Mouse (Mus musculus) cerebellum, adult 8-10 months (tissue): ENCODE measurements around the gene Vmn1r20.
"Not testable (repeated sequence)": the region's sequence is repeated elsewhere in the genome, so short reads cannot be mapped to it uniquely, and the experiment has no call there.

ENCODE experiments used
- DNase-seq: peaks from one replicate; pipeline ENCODE4 v3.0.0; 2022

Vmn1r20 gene

DNA sequence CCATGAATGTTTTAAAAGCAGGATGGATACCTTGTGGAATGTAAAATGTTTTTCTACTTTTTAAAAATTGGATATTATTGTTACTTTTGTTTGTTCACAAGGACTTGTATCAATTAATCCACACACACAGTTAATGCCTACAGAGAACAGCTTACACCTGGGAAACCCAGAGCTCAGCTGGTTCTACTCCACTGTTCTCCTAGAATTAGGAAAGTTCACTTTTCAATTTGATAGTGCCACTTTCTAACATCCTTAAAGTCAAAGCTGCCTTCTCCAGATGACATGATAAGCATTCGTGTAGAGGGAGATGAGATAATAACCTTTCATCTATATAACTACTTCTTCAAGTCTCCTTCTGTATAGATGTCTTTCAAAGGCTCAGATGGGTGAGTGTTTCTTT lies at the start of gene Vmn1r20:
TSS of gene Vmn1r20 (plus strand) at position 301 of the 400 bp plus-strand sequence.
- no peak for DNase-seq

DNA sequence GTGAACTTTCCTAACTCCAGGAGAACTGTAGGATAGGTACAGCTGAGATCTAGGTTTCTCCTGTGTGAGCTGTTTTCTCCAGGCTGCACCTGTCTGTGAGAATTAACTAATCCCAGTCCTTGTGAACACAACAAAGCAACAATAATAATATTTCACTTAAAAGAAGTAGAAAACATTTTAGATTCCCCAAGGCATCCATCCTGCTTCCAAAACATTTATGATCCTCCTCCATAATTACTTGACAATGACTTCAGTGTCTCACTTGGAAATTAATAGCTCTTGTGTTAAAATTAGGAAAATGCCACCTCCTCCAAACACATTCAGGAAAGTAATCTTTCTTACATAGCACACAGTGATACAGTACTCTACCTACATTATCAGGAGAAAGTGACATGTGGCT lies 33.0 kb upstream of the Vmn1r20 start, which contains the start of gene Vmn1r18:
TSS of gene Vmn1r18 (minus strand) at position 101 of the 400 bp plus-strand sequence.
- no peak for DNase-seq

DNA sequence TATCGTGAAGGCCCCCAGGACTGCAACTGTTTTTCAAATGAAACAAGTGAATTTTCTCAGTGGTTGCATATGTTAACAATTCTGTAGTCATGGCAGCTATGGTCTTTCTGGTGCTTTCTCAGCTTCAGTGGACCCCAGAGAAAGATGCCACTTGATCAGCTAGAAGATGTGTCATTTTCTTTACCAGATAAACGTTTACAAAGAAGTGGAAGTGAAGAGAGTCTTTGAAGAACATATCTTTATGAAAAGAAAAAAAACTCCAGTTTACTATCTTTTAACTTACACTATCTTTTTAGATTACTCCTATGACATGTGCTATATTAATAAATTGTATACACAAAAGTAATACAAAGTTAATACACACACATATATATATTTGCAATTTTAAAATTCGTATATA lies 25.2 kb upstream of the Vmn1r20 start, which contains the start of gene Vmn1r19:
TSS of gene Vmn1r19 (plus strand) at position 301 of the 400 bp plus-strand sequence.
- DNase-seq: not testable (repeated sequence)

DNA sequence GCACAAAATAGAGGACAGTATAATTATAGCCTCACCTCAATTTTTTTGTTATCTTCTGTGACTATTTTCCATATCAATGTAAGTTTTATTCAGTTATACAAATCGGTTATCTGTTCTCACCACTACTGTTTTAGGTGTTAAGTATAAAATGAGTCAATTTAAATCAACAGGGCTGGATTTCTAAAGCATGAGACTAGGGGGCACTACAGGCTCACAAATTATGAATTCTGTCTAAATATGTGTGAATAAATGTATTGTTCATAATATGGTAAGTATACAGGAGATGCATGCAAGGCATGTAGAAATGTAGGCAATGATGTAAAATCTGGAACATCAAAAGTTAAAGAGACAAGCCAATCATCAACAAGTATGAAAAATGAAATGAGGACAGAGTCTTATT lies 2.5 kb downstream of the Vmn1r20 start:
- DNase-seq: no peak

DNA sequence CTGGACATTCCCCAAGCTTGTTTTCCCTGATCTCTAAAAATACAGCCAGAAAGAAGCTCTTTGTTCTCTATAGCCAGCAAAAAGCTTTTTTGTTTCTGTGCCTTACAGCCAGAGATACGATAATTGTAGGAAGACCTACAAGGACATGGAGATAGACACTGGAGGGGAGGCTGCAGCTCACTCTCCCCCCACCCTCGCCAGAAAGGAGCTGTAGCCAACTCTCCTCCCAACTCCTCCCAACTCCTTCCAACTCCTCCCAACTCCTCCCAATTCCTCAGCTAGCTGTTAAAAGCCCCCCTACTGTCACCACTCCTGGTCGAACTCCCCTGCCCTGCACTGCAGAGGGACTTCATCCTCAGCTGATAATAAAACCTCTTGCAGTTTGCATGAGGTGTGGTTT lies 39.4 kb downstream of the Vmn1r20 start:
- DNase-seq: not testable (repeated sequence)
